Mouse (Mus musculus) embryonic facial prominence, embryonic 14.5 days (tissue): ENCODE measurements around the gene Tac4. TPM values are rescaled to one million over a fixed set of nuclear protein-coding genes. Genes with fewer than 3 reads are reported as not detected.

ENCODE experiments used
- ATAC-seq: fragments of 200-750 bp; cut with Nextera tagmentation; 2 replicates; pipeline ENCODE4 v1.8.0; 2017; ENCODE audit warnings: low read depth, moderate number of reproducible peaks, moderate TSS enrichment
- DNase-seq: peaks from one replicate; pipeline ENCODE4 v3.0.0-alpha.2; 2015; ENCODE audit warnings: low spot score
- H3K27ac ChIP-seq: fragments of 300-500 bp; sonication (generic); replicated peaks from 2 replicates; pipeline ENCODE4 v1.5.1; 2014; ENCODE audit warnings: low read depth, mild to moderate bottlenecking, low read length, moderate library complexity
- H3K27me3 ChIP-seq: fragments of 300-500 bp; sonication (generic); replicated peaks from 2 replicates; pipeline ENCODE4 v1.6.1; 2014; ENCODE audit warnings: low read length; ENCODE audit not compliant: control insufficient read depth, insufficient read depth
- H3K36me3 ChIP-seq: fragments of 300-500 bp; sonication (generic); 2 replicates; pipeline ENCODE4 v1.6.1; 2014; ENCODE audit warnings: low read length, mixed read lengths; ENCODE audit not compliant: control insufficient read depth, insufficient read depth
- H3K4me1 ChIP-seq: fragments of 300-500 bp; sonication (generic); 2 replicates; pipeline ENCODE4 v1.6.1; 2014; ENCODE audit warnings: antibody characterized with exemption, low read length; ENCODE audit not compliant: control insufficient read depth, insufficient read depth
- H3K4me2 ChIP-seq: fragments of 300-500 bp; sonication (generic); 2 replicates; pipeline ENCODE4 v1.6.1; 2014; ENCODE audit warnings: low read depth, mild to moderate bottlenecking, low read length, moderate library complexity, mixed read lengths
- H3K4me3 ChIP-seq: fragments of 300-500 bp; sonication (generic); 2 replicates; pipeline ENCODE4 v1.5.1; 2014; ENCODE audit warnings: low read depth, mild to moderate bottlenecking, low read length
- H3K9ac ChIP-seq: fragments of 300-500 bp; sonication (generic); 2 replicates; pipeline ENCODE4 v1.6.1; 2014; ENCODE audit warnings: low read depth, mild to moderate bottlenecking, low read length, moderate library complexity, mixed read lengths
- H3K9me3 ChIP-seq: fragments of 300-500 bp; sonication (generic); 2 replicates; pipeline ENCODE4 v1.6.1; 2016; ENCODE audit warnings: low read length; ENCODE audit not compliant: control insufficient read depth
- WGBS: fragments of 180-500 bp; shearing (Covaris S2); extraction: QIAGEN DNeasy Blood & Tissue Kit; methylation state at CpG from one replicate; pipeline ENCODE4 v1.1.7; 2014; 5-methylcytosine and 5-hydroxymethylcytosine counted together
- polyA plus RNA-seq: library from polyadenylated mRNA; unstranded; fragments of >200 nt; fragmentation: Nextera tagmentation; extraction: Ambion mirVana; gene quantifications from 2 replicates; pipeline ENCODE4 v1.2.1, GENCODE M21; 2014

Tac4 gene
- polyA plus RNA-seq, 1 experiment from 2014 or later: not detected

DNA sequence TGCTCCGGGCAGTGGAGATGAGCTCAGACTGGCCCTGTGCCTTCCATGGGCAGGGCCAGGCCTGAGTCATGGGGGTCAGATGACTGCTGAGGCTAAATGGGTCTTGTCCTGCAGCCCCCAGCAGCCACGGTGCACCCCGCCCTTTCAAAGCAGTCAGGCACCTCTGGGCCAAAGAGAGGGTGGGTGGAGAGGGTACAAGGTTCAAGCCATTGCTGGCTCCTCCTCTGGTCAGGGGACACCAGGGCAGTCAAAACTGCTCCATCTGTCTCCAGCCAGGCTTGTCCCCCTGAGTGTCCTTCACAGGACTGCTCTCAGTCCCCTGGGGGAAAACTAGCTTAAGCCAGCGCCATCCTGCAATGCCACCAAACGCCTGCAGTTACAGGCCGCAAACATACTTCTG, 9.2 kb upstream of the Tac4 start:
- no peaks in the 10 kb centered on the region for H3K9me3 ChIP-seq
- H3K27ac ChIP-seq: no peak overlapping the region
- 91% methylated on average over 5 of the region's 6 CpGs for WGBS
- H3K36me3 ChIP-seq: no peaks in the 10 kb centered on the region
- H3K4me2 ChIP-seq: no peak overlapping the region
- H3K27me3 ChIP-seq: no peaks in the 10 kb centered on the region
- H3K4me3 ChIP-seq: no peak overlapping the region
- DNase-seq: no peak
- no peaks in the 10 kb centered on the region; the same call in 1 of the 2 replicates for H3K4me1 ChIP-seq
- ATAC-seq: no peak
- H3K9ac ChIP-seq: no peak overlapping the region

DNA sequence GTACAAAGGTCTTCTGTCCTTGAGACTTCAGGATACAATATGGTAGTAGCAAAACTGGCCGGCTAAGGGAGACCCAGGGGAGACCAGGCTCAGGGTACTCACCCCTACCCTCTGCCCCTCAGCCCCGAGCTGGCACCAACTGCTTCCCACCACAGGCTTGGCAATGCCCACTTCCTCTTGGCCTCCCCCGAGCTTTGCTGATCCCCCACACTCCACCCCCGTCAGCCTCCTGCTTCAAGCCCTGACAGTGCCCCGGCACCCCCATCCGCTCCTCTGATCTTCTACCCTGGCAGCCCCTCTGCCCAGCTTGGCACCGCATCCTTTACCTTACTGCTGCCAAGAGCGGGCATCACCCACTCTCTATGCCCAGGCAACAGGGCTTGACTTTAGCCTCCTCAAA, 7.2 kb upstream of the Tac4 start:
- H3K4me2 ChIP-seq: no peak overlapping the region
- no peak for DNase-seq
- H3K4me1 ChIP-seq: no peaks in the 10 kb centered on the region
- H3K27ac ChIP-seq: no peak overlapping the region
- no peak overlapping the region for H3K9ac ChIP-seq
- H3K4me3 ChIP-seq: no peak overlapping the region
- WGBS: 88% methylated on average over 8 of the region's 8 CpGs
- H3K36me3 ChIP-seq: no peaks in the 10 kb centered on the region
- no peak for ATAC-seq
- no peaks in the 10 kb centered on the region for H3K27me3 ChIP-seq
- no peaks in the 10 kb centered on the region for H3K9me3 ChIP-seq

DNA sequence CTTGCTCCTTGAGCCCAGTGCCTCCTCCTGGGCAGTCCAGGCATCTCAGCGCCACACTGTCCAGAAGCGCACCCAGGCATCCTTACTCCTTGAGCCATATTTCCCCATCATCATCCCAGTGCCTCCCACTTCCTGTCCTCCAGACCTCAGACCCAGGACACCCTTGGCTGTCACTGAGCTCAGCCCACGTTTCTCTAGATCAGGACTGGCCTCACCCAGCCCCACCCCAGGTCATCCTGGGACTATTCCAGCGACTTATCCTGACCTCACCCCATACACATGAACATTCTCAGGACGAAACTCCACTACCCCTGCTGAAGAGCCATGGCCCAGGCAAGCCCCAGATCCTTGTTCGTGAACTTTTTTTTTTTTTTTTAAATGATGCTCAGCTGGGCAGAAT, 5.6 kb upstream of the Tac4 start:
- no peaks in the 10 kb centered on the region for H3K9me3 ChIP-seq
- H3K27me3 ChIP-seq: no peaks in the 10 kb centered on the region
- 75% methylated on average over 6 of the region's 6 CpGs for WGBS
- no peak overlapping the region for H3K9ac ChIP-seq
- DNase-seq (no peak), ATAC-seq (no peak)
- no peak overlapping the region for H3K4me3 ChIP-seq
- no peak overlapping the region for H3K4me2 ChIP-seq
- H3K27ac ChIP-seq: no peak overlapping the region
- H3K4me1 ChIP-seq: no peaks in the 10 kb centered on the region
- no peaks in the 10 kb centered on the region for H3K36me3 ChIP-seq

DNA sequence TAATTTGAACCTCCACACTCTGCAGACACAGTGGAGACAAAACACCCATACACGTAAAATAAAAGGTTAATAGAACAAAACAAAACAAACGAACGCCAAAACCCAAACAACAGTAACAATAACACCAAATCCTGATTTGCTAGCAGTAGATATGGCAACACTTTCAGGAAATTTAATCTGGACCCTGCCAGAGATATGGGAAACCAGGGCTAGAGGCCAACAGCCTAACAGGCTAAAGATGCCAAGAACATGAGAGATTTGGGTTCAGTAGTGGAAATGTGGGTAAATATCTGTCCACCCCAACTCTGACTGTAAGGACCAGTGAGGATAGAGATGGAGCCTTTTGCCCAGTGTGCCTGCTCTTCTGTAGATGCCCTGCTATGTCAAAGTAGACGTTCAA, 3.4 kb upstream of the Tac4 start:
- peak overlapping the region; percentile 66; the same call in 1 of the 2 replicates for H3K4me3 ChIP-seq
- no peaks in the 10 kb centered on the region for H3K9me3 ChIP-seq
- no peaks in the 10 kb centered on the region for H3K27me3 ChIP-seq
- no peak overlapping the region for H3K9ac ChIP-seq
- no peaks in the 10 kb centered on the region for H3K36me3 ChIP-seq
- no peak for DNase-seq
- H3K4me2 ChIP-seq: peak overlapping the region; percentile 91
- no peak overlapping the region for H3K27ac ChIP-seq
- no peaks in the 10 kb centered on the region for H3K4me1 ChIP-seq
- ATAC-seq: no peak
- 59% methylated on average over 4 of the region's 4 CpGs for WGBS

DNA sequence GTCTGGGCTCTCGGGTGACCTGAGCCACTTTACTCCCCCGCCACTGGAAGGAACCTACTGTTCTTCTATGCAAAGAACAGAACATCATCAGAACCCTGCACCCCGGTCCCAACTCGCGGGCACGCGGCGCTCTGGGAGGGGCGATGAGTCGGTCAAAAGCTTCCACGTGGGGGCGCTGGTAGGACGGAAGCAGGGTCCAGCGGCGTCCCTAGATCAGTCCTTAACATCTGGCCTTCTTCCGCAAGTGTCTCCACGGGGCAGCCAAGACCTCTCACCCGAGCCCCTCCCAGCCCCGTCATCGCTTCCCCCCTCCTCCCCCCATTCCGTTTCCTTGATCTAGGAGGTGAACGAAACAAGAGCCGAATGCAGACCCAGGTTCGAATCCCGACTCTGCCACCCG, 2.8 kb upstream of the Tac4 start:
- H3K4me2 ChIP-seq: peak overlapping the region; percentile 91
- no peaks in the 10 kb centered on the region for H3K27me3 ChIP-seq
- no peaks in the 10 kb centered on the region for H3K36me3 ChIP-seq
- H3K9ac ChIP-seq: peak overlapping the region; percentile 83
- H3K4me3 ChIP-seq: peak overlapping the region; percentile 66
- no peaks in the 10 kb centered on the region for H3K4me1 ChIP-seq
- H3K9me3 ChIP-seq: no peaks in the 10 kb centered on the region
- H3K27ac ChIP-seq: peak overlapping the region; percentile 78
- under 1% methylated on average over 18 of the region's 26 CpGs for WGBS
- peak; percentile 44 for ATAC-seq
- peak; percentile 77 for DNase-seq

DNA sequence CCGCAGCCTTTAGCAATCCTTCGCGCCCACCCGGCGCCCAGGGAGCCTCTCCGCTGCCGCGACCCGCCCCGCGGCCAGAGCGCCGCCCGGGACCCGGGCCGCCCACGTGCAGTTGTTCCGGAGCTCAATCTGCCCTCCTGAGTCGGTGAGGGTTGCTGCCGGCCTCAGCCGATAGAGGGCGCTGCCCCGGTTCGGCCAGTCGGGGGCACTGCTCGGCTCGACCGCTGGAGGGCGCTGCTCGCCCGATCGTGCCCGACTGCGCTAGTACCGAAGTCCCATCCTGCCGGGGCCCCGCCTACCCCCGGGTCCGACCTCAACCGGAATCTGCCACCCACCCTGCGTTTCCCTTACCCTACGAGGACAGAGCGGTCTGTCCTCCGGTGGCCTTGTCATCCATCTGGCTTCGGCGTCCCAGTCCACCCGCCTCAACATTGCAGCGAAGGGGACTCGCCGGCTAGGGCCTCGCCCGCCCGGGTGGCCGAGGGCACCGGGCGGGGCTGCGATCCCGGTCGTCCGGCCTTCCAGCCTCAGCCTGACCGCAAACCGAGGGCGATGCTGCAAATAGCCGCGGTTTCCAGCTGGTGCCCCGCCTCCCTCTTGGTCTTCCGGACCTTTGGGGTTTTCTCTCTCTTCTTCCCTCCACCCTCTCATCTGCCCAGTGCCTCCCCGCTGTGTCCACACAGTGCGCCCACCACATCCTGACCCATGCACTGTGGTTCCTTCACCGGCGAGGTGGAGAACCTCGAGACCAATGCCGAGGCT, 2.1 kb upstream of the Tac4 start:
- Histone ChIP-seq H3K9ac (peak overlapping the region; percentile 83), H3K4me2 (peak overlapping the region; percentile 91), H3K9me3 (no peaks in the 10 kb centered on the region), H3K27me3 (no peaks in the 10 kb centered on the region), H3K4me3 (peak overlapping the region; percentile 66), H3K4me1 (peaks cover 4% of the 10 kb centered on the region; the same call in 1 of the 2 replicates), H3K27ac (peak overlapping the region; percentile 78), H3K36me3 (no peaks in the 10 kb centered on the region)
- DNase-seq (peak; percentile 86), ATAC-seq (peak; percentile 78)
- WGBS: under 1% methylated on average over 42 of the region's 73 CpGs

DNA sequence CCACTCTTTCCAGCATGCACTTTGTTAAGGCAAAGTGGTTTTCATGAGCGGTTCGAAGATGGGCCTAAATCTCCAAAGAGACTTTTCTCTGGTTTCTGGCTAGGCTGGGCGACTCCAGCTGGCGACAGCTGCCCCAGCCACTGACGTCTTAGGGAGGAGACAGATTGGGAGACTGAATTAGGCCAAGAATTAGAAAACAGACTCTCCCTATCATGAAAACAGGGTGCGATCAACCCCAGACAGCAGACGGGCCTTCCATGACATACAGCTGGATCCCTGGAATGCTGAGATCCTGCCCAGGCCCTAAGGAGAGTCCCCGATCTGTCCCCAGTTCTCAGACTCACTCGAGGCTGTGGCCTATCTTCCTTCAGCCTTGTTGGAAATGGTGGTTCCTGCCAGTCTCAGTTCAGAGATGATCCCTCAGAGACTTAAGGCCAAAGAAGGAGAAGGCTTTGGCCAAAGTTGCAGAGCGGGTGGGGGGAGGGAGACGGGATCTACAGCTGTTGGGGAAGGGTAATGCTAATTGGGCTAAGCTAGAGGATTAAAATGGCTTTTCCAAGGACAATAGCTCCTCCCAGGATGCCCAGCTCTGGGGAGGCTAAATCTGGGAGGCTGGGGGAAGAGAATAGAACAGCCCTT, 2.6 kb downstream of the Tac4 start:
- WGBS: 23% methylated on average over 11 of the region's 11 CpGs
- Histone ChIP-seq H3K4me1 (peaks cover 4% of the 10 kb centered on the region; the same call in 1 of the 2 replicates), H3K9me3 (no peaks in the 10 kb centered on the region), H3K27ac (peak overlapping the region; percentile 70), H3K36me3 (0 out of 2 replicates have a peak, but pooled peaks cover 5% of the 10 kb centered on the region), H3K4me2 (no peak overlapping the region), H3K4me3 (no peak overlapping the region), H3K9ac (no peak overlapping the region), H3K27me3 (no peaks in the 10 kb centered on the region)
- peak; percentile 48 for DNase-seq
- ATAC-seq: no peak

DNA sequence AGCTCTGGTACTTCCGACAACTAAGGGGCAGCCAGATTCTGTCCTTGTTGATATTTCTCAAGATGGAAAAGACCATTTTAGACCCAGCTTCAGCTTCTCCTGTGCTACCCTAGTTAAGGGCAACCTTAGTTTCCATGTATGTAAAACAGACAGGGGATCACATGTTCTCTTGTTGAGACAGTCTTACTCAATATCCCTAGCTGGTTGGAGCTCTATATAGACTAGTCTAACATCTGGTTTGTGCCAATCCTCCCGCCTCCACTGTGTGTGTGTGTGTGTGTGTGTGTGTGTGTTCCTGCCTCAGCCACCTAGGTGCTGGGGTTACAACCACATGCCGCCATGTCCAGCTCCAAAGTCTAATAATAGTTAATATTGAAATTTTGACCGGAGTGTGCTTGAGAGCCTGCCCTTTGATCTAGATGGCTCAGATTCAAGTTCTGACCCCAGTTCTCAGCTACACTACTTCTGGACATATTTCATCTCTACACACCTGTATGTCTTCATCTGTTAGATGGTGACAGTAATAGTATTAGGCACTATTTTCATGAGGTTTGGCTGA, 3.2 kb downstream of the Tac4 start:
- DNase-seq (no peak), ATAC-seq (no peak)
- Histone ChIP-seq H3K9ac (no peak overlapping the region), H3K36me3 (peaks cover 9% of the 10 kb centered on the region; the same call in 1 of the 2 replicates), H3K9me3 (no peaks in the 10 kb centered on the region), H3K4me2 (no peak overlapping the region), H3K27me3 (no peaks in the 10 kb centered on the region), H3K4me1 (peaks cover 4% of the 10 kb centered on the region; the same call in 1 of the 2 replicates), H3K4me3 (no peak overlapping the region), H3K27ac (peak overlapping the region; percentile 70; the same call in 1 of the 2 replicates)
- 66% methylated on average over 4 of the region's 4 CpGs for WGBS
